Mouse (Mus musculus): ENCODE data around the gene Rptor.
A peak's percentile ranks its signal among the peaks of the same experiment; 100 is the strongest.

GRCm38 (mm10) chr11:119909436-119909835 lies 306.7 kb downstream of the Rptor start:
- no peak for TF ChIP-seq POLR2A (IDR thresholded peaks at IDR 0.05; ENCODE audit: borderline replicate concordance, insufficient read depth, low read length)
- peak; percentile 81 for TF ChIP-seq CTCF (IDR thresholded peaks at IDR 0.05; ENCODE audit: borderline replicate concordance, insufficient read depth, low read depth, low read length)
